Mouse (Mus musculus): ENCODE measurements around the gene Gng12.

The Gng12 gene

GRCm38 (mm10) chr6:66989518-66989917 lies 93.3 kb downstream of the Gng12 start:
- DNase-seq (ENCODE audit: low spot score in 2 of 2), result no peak

- no peak for DNase-seq (ENCODE audit: low spot score in 2 of 2)
These were observed 96.0 kb downstream of the Gng12 start for GRCm38 (mm10) chr6:66992232-66992631.

GRCm38 (mm10) chr6:66992786-66993185 lies 96.6 kb downstream of the Gng12 start:
- DNase-seq (ENCODE audit: low spot score in 2 of 2), result no peak

- DNase-seq (ENCODE audit: low spot score in 2 of 2), result no peak
These were observed 98.8 kb downstream of the Gng12 start for GRCm38 (mm10) chr6:66994981-66995380.

- DNase-seq (ENCODE audit: low spot score in 2 of 2), result no peak
These were observed 99.6 kb downstream of the Gng12 start for GRCm38 (mm10) chr6:66995825-66996224.

GRCm38 (mm10) chr6:66996257-66996656 lies 100.1 kb downstream of the Gng12 start:
- DNase-seq (ENCODE audit: low spot score in 2 of 2), result no peak

- no peak for DNase-seq (ENCODE audit: low spot score in 2 of 2)
These were observed 102.4 kb downstream of the Gng12 start for GRCm38 (mm10) chr6:66998645-66999044.

GRCm38 (mm10) chr6:66999800-67000199 lies 103.6 kb downstream of the Gng12 start:
- DNase-seq (ENCODE audit: low spot score in 2 of 2), result no peak

- no peak for DNase-seq (ENCODE audit: low spot score in 2 of 2)
These were observed 113.7 kb downstream of the Gng12 start for GRCm38 (mm10) chr6:67009888-67010287.

- DNase-seq (ENCODE audit: low spot score in 2 of 2), result no peak
These were observed 114.4 kb downstream of the Gng12 start for GRCm38 (mm10) chr6:67010370-67011216.

GRCm38 (mm10) chr6:67011217-67011518 lies 115.0 kb downstream of the Gng12 start:
- DNase-seq (ENCODE audit: low spot score in 2 of 2), result no peak

- DNase-seq (ENCODE audit: low spot score in 2 of 2), result no peak
These were observed 117.2 kb downstream of the Gng12 start for GRCm38 (mm10) chr6:67013293-67013948.

- no peak for DNase-seq (ENCODE audit: low spot score in 2 of 2)
These were observed 117.9 kb downstream of the Gng12 start for GRCm38 (mm10) chr6:67013949-67014678.

GRCm38 (mm10) chr6:67014679-67015075 lies 118.5 kb downstream of the Gng12 start:
- peak in 1 of 2 experiments; percentile 25 for DNase-seq (ENCODE audit: low spot score in 2 of 2)

GRCm38 (mm10) chr6:67015739-67016519 lies 119.7 kb downstream of the Gng12 start:
- DNase-seq (ENCODE audit: low spot score in 2 of 2), result no peak

- no peak for DNase-seq (ENCODE audit: low spot score in 2 of 2)
These were observed 120.4 kb downstream of the Gng12 start for GRCm38 (mm10) chr6:67016520-67017111.

- DNase-seq (ENCODE audit: low spot score in 2 of 2), result no peak
These were observed 122.2 kb downstream of the Gng12 start for GRCm38 (mm10) chr6:67018365-67018764.

- peak in 1 of 2 experiments; percentile 37 for DNase-seq (ENCODE audit: low spot score in 2 of 2)
These were observed 122.8 kb downstream of the Gng12 start for GRCm38 (mm10) chr6:67019001-67019400.

GRCm38 (mm10) chr6:67021308-67021707 lies 125.1 kb downstream of the Gng12 start:
- no peak for DNase-seq (ENCODE audit: low spot score in 2 of 2)

- DNase-seq (ENCODE audit: low spot score in 2 of 2), result no peak
These were observed 127.5 kb downstream of the Gng12 start for GRCm38 (mm10) chr6:67023729-67024128.

- no peak for DNase-seq (ENCODE audit: low spot score in 2 of 2)
These were observed 130.5 kb downstream of the Gng12 start for GRCm38 (mm10) chr6:67026661-67027060.

Data from right cerebral cortex, postnatal 36 days (tissue).